Mouse (Mus musculus) left cerebral cortex, postnatal 36 days (tissue): ENCODE measurements around the gene Dlgap1. TPM values are rescaled to one million over a fixed set of nuclear protein-coding genes. Genes with fewer than 3 reads are reported as not detected.
A peak's percentile ranks its signal among the peaks of the same experiment; 100 is the strongest.
"Not testable (repeated sequence)": the region's sequence is repeated elsewhere in the genome, so short reads cannot be mapped to it uniquely, and the experiment has no call there.

ENCODE experiments used
- DNase-seq, 2 experiments: peaks; one replicate each; pipeline ENCODE4 v3.0.0; 2021 to 2022; ENCODE audit warnings: low spot score in 2 of 2, mixed read lengths in 1 of 2
- intact Hi-C: fragments of 180-260 bp; cut with DNase I; formaldehyde crosslinking; loops from one replicate; pipeline ENCODE4 v1.15.1; 2025
- total RNA-seq, 2 experiments: library from RNA; stranded (reverse); gene quantifications; 2 replicates each; pipeline ENCODE4 v1.2.3; 2021

Gene Dlgap1
- total RNA-seq, 2 experiments from 2014 or later, result 466 to 468 TPM

- intact Hi-C loops, result no loop called here
Observed at GRCm38 (mm10) chr17:70807885-70808284, 839.0 kb downstream of the Dlgap1 start.

GRCm38 (mm10) chr17:70808837-70809236 is 840.0 kb downstream of the Dlgap1 start:
- no peak for DNase-seq
- intact Hi-C loops, result no loop called here

More at GRCm38 (mm10) chr17:70807885-70808284, 839.0 kb downstream of the Dlgap1 start:
- no peak for DNase-seq

- DNase-seq, result no peak
- intact Hi-C loops, result no loop called here
Observed at GRCm38 (mm10) chr17:70809776-70810175, 840.9 kb downstream of the Dlgap1 start.

- intact Hi-C loops, result no loop called here
- DNase-seq, result no peak
Observed at GRCm38 (mm10) chr17:70810795-70811194, 841.9 kb downstream of the Dlgap1 start.

- intact Hi-C loops, result no loop called here
- no peak for DNase-seq
Observed at GRCm38 (mm10) chr17:70815001-70815400, 846.1 kb downstream of the Dlgap1 start.

- no peak for DNase-seq
- intact Hi-C loops, result no loop called here
Observed at GRCm38 (mm10) chr17:70817862-70818451, 849.1 kb downstream of the Dlgap1 start.

- intact Hi-C loops, result no loop called here
- no peak for DNase-seq
Observed at GRCm38 (mm10) chr17:70823083-70823482, 854.2 kb downstream of the Dlgap1 start.

- DNase-seq, result peak; percentile 70 to 78
- intact Hi-C loops, result no loop called here
Observed at GRCm38 (mm10) chr17:70826227-70826626, 857.4 kb downstream of the Dlgap1 start.

- DNase-seq, intact Hi-C loops: not testable (repeated sequence)
Observed at GRCm38 (mm10) chr17:70827463-70828179, 858.7 kb downstream of the Dlgap1 start.

- intact Hi-C loops, result no loop called here
- DNase-seq, result no peak
Observed at GRCm38 (mm10) chr17:70828180-70828528, 859.3 kb downstream of the Dlgap1 start.

- intact Hi-C loops, result no loop called here
- DNase-seq, result no peak
Observed at GRCm38 (mm10) chr17:70828569-70828968, 859.7 kb downstream of the Dlgap1 start.

- intact Hi-C loops, result no loop called here
- no peak for DNase-seq
Observed at GRCm38 (mm10) chr17:70829217-70829616, 860.3 kb downstream of the Dlgap1 start.

GRCm38 (mm10) chr17:70829943-70830715 is 861.3 kb downstream of the Dlgap1 start:
- intact Hi-C loops, result no loop called here
- no peak for DNase-seq

- no peak for DNase-seq
- intact Hi-C loops, result no loop called here
Observed at GRCm38 (mm10) chr17:70831591-70831990, 862.7 kb downstream of the Dlgap1 start.

GRCm38 (mm10) chr17:70832544-70832943 is 863.7 kb downstream of the Dlgap1 start:
- DNase-seq, result no peak
- intact Hi-C loops, result no loop called here

- DNase-seq, result no peak
Observed at GRCm38 (mm10) chr17:70834430-70834965, 865.6 kb downstream of the Dlgap1 start.

GRCm38 (mm10) chr17:70835071-70835790 is 866.4 kb downstream of the Dlgap1 start:
- DNase-seq, result no peak
- intact Hi-C loops, result no loop called here

More at GRCm38 (mm10) chr17:70834430-70834965, 865.6 kb downstream of the Dlgap1 start:
- intact Hi-C loops, result no loop called here

GRCm38 (mm10) chr17:70836820-70837219 is 867.9 kb downstream of the Dlgap1 start:
- intact Hi-C loops, result no loop called here
- DNase-seq, result no peak

- not testable (repeated sequence) for DNase-seq
Observed at GRCm38 (mm10) chr17:70837474-70837873, 868.6 kb downstream of the Dlgap1 start.

GRCm38 (mm10) chr17:70838031-70838430 is 869.2 kb downstream of the Dlgap1 start:
- intact Hi-C loops, result no loop called here
- DNase-seq, result no peak

More at GRCm38 (mm10) chr17:70837474-70837873, 868.6 kb downstream of the Dlgap1 start:
- intact Hi-C loops, result not testable (repeated sequence)
